11 mouse cellular contexts compared by ENCODE assay signal in the genomic region with DNA sequence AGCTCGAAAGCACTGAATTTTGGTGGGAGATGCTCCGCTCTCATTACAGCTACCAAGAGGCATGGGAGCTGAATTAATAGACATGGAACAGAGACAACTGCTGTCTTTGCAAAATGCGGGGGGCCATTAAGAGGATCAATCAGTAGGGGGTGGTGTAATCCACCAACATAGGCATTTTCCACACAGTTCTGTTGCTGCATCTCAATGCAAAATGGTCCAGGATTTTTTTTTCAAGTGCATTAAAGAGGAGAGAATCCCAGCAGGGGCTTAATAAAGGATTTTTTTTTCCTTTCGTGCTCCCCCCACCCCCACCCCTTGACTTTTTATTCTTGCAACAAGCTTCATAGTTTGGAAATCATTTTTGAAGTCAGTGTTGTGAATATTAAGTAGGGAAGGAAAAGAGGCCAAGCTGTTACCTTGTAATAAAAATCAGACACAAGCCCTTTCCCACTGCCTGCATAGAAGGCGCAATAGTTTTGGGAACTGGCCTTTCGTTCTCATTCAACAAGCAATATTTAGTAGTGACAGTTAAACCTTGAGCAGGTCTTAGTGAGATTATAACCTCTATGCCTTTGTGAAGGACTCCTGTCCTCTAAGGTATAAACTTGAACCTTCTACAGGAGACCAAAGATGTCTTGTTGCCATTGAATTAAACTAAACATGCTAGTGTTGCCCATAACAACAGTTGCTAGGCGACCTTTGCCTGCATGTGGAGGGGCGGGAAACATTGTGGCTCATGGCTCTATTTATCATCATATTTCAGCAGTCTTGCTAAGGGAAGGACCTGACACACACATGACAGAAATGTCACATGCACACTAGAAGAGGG.
A peak's percentile ranks its signal among the peaks of the same experiment; 100 is the strongest.
DNase-seq lines count a peak whose midpoint lies in the region; ATAC-seq lines count a peak whose summit lies in the region.
"Had no signal": no experiment of that assay in that cellular context is flagged by ENCODE, and none has a peak within 500 bp of the region (broad histone marks: within the 10 kb centered on the region; RNA-seq: fewer than 3 reads in every experiment).

No protein-coding gene starts in this region.

- H3K9ac ChIP-seq in heart, embryonic 11.5 days (ENCODE audit: low read depth, low read length): no peak overlapping the region
- H3K9ac ChIP-seq: heart, embryonic 13.5 days; limb, embryonic 12.5 days had no signal

- peak; percentile 19 to 29 for DNase-seq in heart, postnatal 10 days
- DNase-seq in forelimb bud, embryonic 11.5 days (ENCODE audit: low read depth, low spot score): peak; percentile 32
- DNase-seq in left cerebral cortex, postnatal 25 days (ENCODE audit: low spot score in 2 of 2): peak; percentile 55 to 61
- DNase-seq in right cerebral cortex, adult 18-20 months: peak; percentile 28
- no peak for DNase-seq in gastrocnemius, postnatal 4 days (ENCODE audit: low spot score in 2 of 2)
- no peak for DNase-seq in thymus, postnatal 0 days (ENCODE audit: low spot score)

- no peak overlapping the region for H3K27ac ChIP-seq in heart, embryonic 11.5 days (ENCODE audit: low read depth, low read length)
- H3K27ac ChIP-seq: heart, embryonic 13.5 days; limb, embryonic 12.5 days had no signal

- H3K4me3 ChIP-seq in heart, embryonic 11.5 days (ENCODE audit: low read depth, low read length): no peak overlapping the region
- H3K4me3 ChIP-seq: heart, embryonic 13.5 days; limb, embryonic 12.5 days had no signal

- H3K4me1 ChIP-seq in heart, embryonic 11.5 days (ENCODE audit: control insufficient read depth, insufficient read depth, low read length): no peaks in the 10 kb centered on the region
- H3K4me1 ChIP-seq: heart, embryonic 13.5 days had no signal

- no peaks in the 10 kb centered on the region for H3K9me3 ChIP-seq in heart, embryonic 11.5 days (replicated peaks; ENCODE audit: control insufficient read depth, low read length)
- H3K9me3 ChIP-seq: heart, embryonic 13.5 days; limb, embryonic 12.5 days had no signal

- no peak for ATAC-seq in heart, embryonic 11.5 days (replicated peaks; ENCODE audit: insufficient number of reproducible peaks, low FRiP score, low TSS enrichment)
- no peak for ATAC-seq in erythroid progenitor cell, adult 5-6 weeks (replicated peaks; ENCODE audit: low FRiP score, poor library complexity, severe bottlenecking)

- 69% methylated on average over 8 of the region's 8 CpGs for WGBS in heart, embryonic 11.5 days (ENCODE audit: insufficient replicate concordance)

- no peaks in the 10 kb centered on the region for H3K27me3 ChIP-seq in heart, embryonic 11.5 days (ENCODE audit: control insufficient read depth, insufficient read depth, low read length)
- H3K27me3 ChIP-seq: CH12.LX; heart, embryonic 13.5 days; limb, embryonic 12.5 days had no signal

- intact Hi-C loops in heart, postnatal 10 days (cut with DNase I): no loop called here
- intact Hi-C loops in left cerebral cortex, postnatal 25 days (cut with DNase I): no loop called here

- H3K4me2 ChIP-seq in heart, embryonic 11.5 days: no peak overlapping the region
- H3K4me2 ChIP-seq: heart, embryonic 13.5 days; limb, embryonic 12.5 days had no signal

- no peaks in the 10 kb centered on the region for H3K36me3 ChIP-seq in heart, embryonic 11.5 days (ENCODE audit: control insufficient read depth, insufficient read depth, low read length)
- H3K36me3 ChIP-seq: heart, embryonic 13.5 days; limb, embryonic 12.5 days had no signal

Comparison
In these comparisons a context has a peak if more than half of its experiments do, and no peak if none do; other contexts are left out.
1. DNase-seq: peak in heart, postnatal 10 days (2 of 2), forelimb bud, embryonic 11.5 days (single experiment), left cerebral cortex, postnatal 25 days (2 of 2) and right cerebral cortex, adult 18-20 months (single experiment); none in gastrocnemius, postnatal 4 days (0 of 2) and thymus, postnatal 0 days (single experiment).